ENCODE assay signal across 19 mouse cellular contexts in the genomic region with DNA sequence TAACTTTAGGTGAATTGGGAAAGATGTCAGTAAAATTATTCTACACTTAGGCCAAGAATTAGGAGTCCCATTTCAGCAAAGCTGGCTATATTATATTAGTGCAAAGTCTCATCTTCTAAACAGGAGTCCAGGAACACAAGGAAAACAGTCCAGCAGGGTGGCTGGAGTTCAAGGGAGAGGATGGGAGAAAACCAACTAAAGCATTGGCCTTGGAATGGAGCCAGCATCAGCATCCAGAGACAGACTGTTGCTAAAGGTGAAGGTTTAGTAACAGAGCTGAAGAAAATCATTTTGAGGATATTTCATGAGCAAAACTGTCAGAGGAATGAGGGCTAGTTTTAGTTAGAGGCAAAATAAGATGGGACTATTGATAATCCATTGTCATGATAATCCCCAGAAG.
"Had no signal": no experiment of that assay in that cellular context is flagged by ENCODE, and none has a peak within 500 bp of the region (broad histone marks: within the 10 kb centered on the region; RNA-seq: fewer than 3 reads in every experiment).

No protein-coding gene starts in this region.

- H3K27ac ChIP-seq: limb, embryonic 10.5 days; limb, embryonic 13.5 days; liver, embryonic 12.5 days; liver, embryonic 15.5 days; lung, embryonic 15.5 days; midbrain, embryonic 10.5 days; midbrain, embryonic 13.5 days had no signal

- H3K27me3 ChIP-seq: limb, embryonic 13.5 days; liver, embryonic 12.5 days; liver, embryonic 15.5 days; lung, embryonic 15.5 days; megakaryocyte, embryonic 14.5 days; midbrain, embryonic 13.5 days had no signal

- H3K4me3 ChIP-seq: limb, embryonic 10.5 days; limb, embryonic 13.5 days; liver, embryonic 12.5 days; liver, embryonic 15.5 days; lung, embryonic 15.5 days; megakaryocyte, embryonic 14.5 days; midbrain, embryonic 10.5 days; midbrain, embryonic 13.5 days; myocyte had no signal

- H3K36me3 ChIP-seq: limb, embryonic 10.5 days; limb, embryonic 13.5 days; liver, embryonic 12.5 days; liver, embryonic 15.5 days; lung, embryonic 15.5 days; midbrain, embryonic 10.5 days; midbrain, embryonic 13.5 days had no signal

- H3K9ac ChIP-seq: limb, embryonic 13.5 days; liver, embryonic 12.5 days; liver, embryonic 15.5 days; lung, embryonic 15.5 days; midbrain, embryonic 13.5 days had no signal

- DNase-seq: kidney, adult 9 months; kidney, postnatal 14 days; kidney, postnatal 4 days; liver; lung, adult 18-20 months; lung, postnatal 10 days; lung, postnatal 36 days; thymus, adult 18-20 months; thymus, postnatal 36 days had no signal

- ATAC-seq: liver, embryonic 12.5 days; midbrain, embryonic 13.5 days; midbrain, embryonic 16.5 days had no signal

- H3K9me3 ChIP-seq: limb, embryonic 10.5 days; limb, embryonic 13.5 days; liver, embryonic 12.5 days; liver, embryonic 15.5 days; lung, embryonic 15.5 days; midbrain, embryonic 10.5 days; midbrain, embryonic 13.5 days had no signal

- H3K4me1 ChIP-seq: limb, embryonic 10.5 days; liver, embryonic 12.5 days; liver, embryonic 15.5 days; lung, embryonic 15.5 days; megakaryocyte, embryonic 14.5 days; midbrain, embryonic 10.5 days; midbrain, embryonic 13.5 days had no signal

- H3K4me2 ChIP-seq: limb, embryonic 13.5 days; liver, embryonic 12.5 days; liver, embryonic 15.5 days; lung, embryonic 15.5 days; midbrain, embryonic 13.5 days had no signal
